Comparison of ENCODE assay signal across 8 mouse cellular contexts in the genomic region with DNA sequence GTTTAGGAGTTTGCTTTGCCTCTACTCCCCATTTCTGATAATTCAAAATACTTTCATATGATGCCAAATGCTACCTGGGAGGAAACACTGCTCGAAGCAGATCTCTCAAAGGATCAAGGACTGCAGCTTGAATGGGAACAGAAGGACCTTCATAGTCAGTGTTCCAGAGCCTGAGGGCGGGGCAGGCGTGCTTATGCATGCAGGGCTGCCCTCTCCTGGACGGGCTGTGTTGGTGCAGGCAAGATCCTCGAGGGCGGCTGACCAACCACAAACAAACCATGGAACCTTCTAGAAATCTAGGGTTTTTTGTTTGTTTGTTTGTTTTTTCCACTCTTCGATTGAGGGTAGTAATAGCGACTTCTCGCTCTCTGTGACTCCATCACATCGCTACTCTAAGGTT. TPM values are rescaled to one million over a fixed set of nuclear protein-coding genes. Genes with fewer than 3 reads are reported as not detected.
DNase-seq lines count a peak whose midpoint lies in the region; ATAC-seq and TF ChIP-seq lines count a peak whose summit lies in the region.

No protein-coding gene starts in this region.

- peak; percentile 67 for DNase-seq in 416B (ENCODE audit: low read depth)
- DNase-seq in Patski (ENCODE audit: low read depth, low spot score), result peak; percentile 28
- DNase-seq in cerebellum, postnatal 25 days, result peak; percentile 71 to 84
- DNase-seq in retina, embryonic 14.5 days (ENCODE audit: low spot score), result peak; percentile 83
- peak; percentile 64 to 69 for DNase-seq in thymus, postnatal 36 days

- no peaks in the 10 kb centered on the region for H3K27me3 ChIP-seq in Patski
- no peaks in the 10 kb centered on the region for H3K27me3 ChIP-seq in kidney, embryonic 15.5 days
- H3K27me3 ChIP-seq in liver, embryonic 16.5 days (ENCODE audit: control insufficient read depth, insufficient read depth, low read depth, low read length), result no peaks in the 10 kb centered on the region

- in situ Hi-C loops in Patski (cut with MboI; ENCODE audit: low pct_unique_long_range_greater_than_20kb), result loop anchor here (5.0 to 10.0 kb wide), 3 partner anchors 68 to 325 kb away; partner anchors contain the start of gene Rwdd3

- peaks cover 6% of the 10 kb centered on the region; the same call in 1 of the 2 replicates for H3K4me1 ChIP-seq in kidney, embryonic 15.5 days
- no peaks in the 10 kb centered on the region for H3K4me1 ChIP-seq in liver, embryonic 16.5 days (ENCODE audit: control insufficient read depth, low read depth, low read length)

- H3K4me3 ChIP-seq in kidney, embryonic 15.5 days (replicated peaks), result no peak overlapping the region
- H3K4me3 ChIP-seq in liver, embryonic 16.5 days (ENCODE audit: low read depth, low read length), result no peak overlapping the region

- 0 out of 2 replicates have a peak, but pooled peaks cover 2% of the 10 kb centered on the region for H3K9me3 ChIP-seq in kidney, embryonic 15.5 days (replicated peaks)
- H3K9me3 ChIP-seq in liver, embryonic 16.5 days (replicated peaks; ENCODE audit: control insufficient read depth, low read length), result no peaks in the 10 kb centered on the region

- H3K27ac ChIP-seq in kidney, embryonic 15.5 days, result no peak overlapping the region
- no peak overlapping the region for H3K27ac ChIP-seq in liver, embryonic 16.5 days (ENCODE audit: low read length)

- 59% methylated on average over 10 of the region's 10 CpGs for WGBS in kidney, embryonic 15.5 days
- WGBS in liver, embryonic 16.5 days (ENCODE audit: insufficient replicate concordance), result 26% methylated on average over 10 of the region's 10 CpGs

- no peaks in the 10 kb centered on the region for H3K36me3 ChIP-seq in kidney, embryonic 15.5 days
- peaks cover 4% of the 10 kb centered on the region for H3K36me3 ChIP-seq in liver, embryonic 16.5 days (ENCODE audit: control insufficient read depth, insufficient read depth)

- peak; percentile 61 for ATAC-seq in Patski
- ATAC-seq in granulocyte monocyte progenitor cell, adult 5-6 weeks (replicated peaks; ENCODE audit: poor library complexity, severe bottlenecking), result peak; percentile 97
- peak; percentile 54; the same call in 1 of the 2 replicates for ATAC-seq in kidney, embryonic 15.5 days (replicated peaks; ENCODE audit: low FRiP score)
- ATAC-seq in liver, embryonic 16.5 days (ENCODE audit: low read depth), result peak; percentile 41; the same call in 1 of the 2 replicates

- CTCF ChIA-PET in Patski (lab: Charles Lee), result interaction anchor here (0.6 to 11.0 kb wide), 42 partner anchors 8 to 329 kb away, joined by 3 to 151 read pairs (median 4); partner anchors contain the start of gene Rwdd3

- peak; percentile 99 for TF ChIP-seq CTCF in Patski (IDR thresholded peaks at IDR 0.05)

- H3K9ac ChIP-seq in kidney, embryonic 15.5 days, result no peak overlapping the region
- H3K9ac ChIP-seq in liver, embryonic 16.5 days (ENCODE audit: low read depth, low read length), result no peak overlapping the region

- POLR2A ChIA-PET in Patski (lab: Charles Lee), result interaction anchor here (0.7 to 1.2 kb wide), 2 partner anchors 191 to 328 kb away, joined by 5 to 6 read pairs; no protein-coding TSS in a partner anchor

- no peak overlapping the region for H3K4me2 ChIP-seq in kidney, embryonic 15.5 days
- no peak overlapping the region for H3K4me2 ChIP-seq in liver, embryonic 16.5 days (ENCODE audit: low read depth, low read length)

RNA-seq across cellular contexts. Expression of gene Slc44a3, which starts 32.0 kb away (rescaled TPM):
- polyA plus RNA-seq in Patski (2021), result 0.24 TPM
- not detected in 2 replicates for total RNA-seq in granulocyte monocyte progenitor cell, adult 5-6 weeks (2014; fragmentation: Nextera tagmentation)
- total RNA-seq in granulocyte monocyte progenitor cell, adult 5-6 weeks (2017), result not detected in 2 replicates
- polyA plus RNA-seq in kidney, embryonic 15.5 days (2015; fragmentation: Nextera tagmentation; extraction: Ambion mirVana), result 7.2 and 10.1 TPM in 2 replicates
- polyA plus RNA-seq in liver, embryonic 16.5 days (2015; fragmentation: Nextera tagmentation; extraction: Ambion mirVana), result 19.0 and 22.8 TPM in 2 replicates

Comparison
In these comparisons a context has a peak if more than half of its experiments do, and no peak if none do; other contexts are left out.
1. DNase-seq: peak in every context shown above with its lines; median percentile 83 in retina, embryonic 14.5 days; 78 in cerebellum, postnatal 25 days; 67 in 416B; 66 in thymus, postnatal 36 days; 28 in Patski.
2. ATAC-seq: peak in every context shown above with its lines; median percentile 97 in granulocyte monocyte progenitor cell, adult 5-6 weeks; 61 in Patski; 54 in kidney, embryonic 15.5 days; 41 in liver, embryonic 16.5 days.